Mouse (Mus musculus) hindbrain, embryonic 14.5 days (tissue): ENCODE measurements around the gene Cmc1. TPM values are rescaled to one million over a fixed set of nuclear protein-coding genes. Genes with fewer than 3 reads are reported as not detected.

Experiments
- ATAC-seq: fragments of 200-750 bp; cut with Nextera tagmentation; 2 replicates; pipeline ENCODE4 v1.8.0; 2017; ENCODE audit warnings: moderate number of reproducible peaks, mild to moderate bottlenecking, moderate TSS enrichment, moderate library complexity; ENCODE audit not compliant: low FRiP score
- DNase-seq: peaks from one replicate; pipeline ENCODE4 v3.0.0-alpha.2; 2015; ENCODE audit warnings: low spot score
- H3K27ac ChIP-seq: fragments of 300-500 bp; sonication (generic); 2 replicates; pipeline ENCODE4 v1.5.1; 2014; ENCODE audit warnings: mild to moderate bottlenecking, moderate library complexity
- H3K27me3 ChIP-seq: fragments of 300-500 bp; sonication (generic); 2 replicates; pipeline ENCODE4 v1.6.1; 2014; ENCODE audit warnings: mild to moderate bottlenecking, low read length, mixed read lengths; ENCODE audit not compliant: control insufficient read depth, insufficient read depth
- H3K36me3 ChIP-seq: fragments of 300-500 bp; sonication (generic); replicated peaks from 2 replicates; pipeline ENCODE4 v1.6.1; 2014; ENCODE audit not compliant: control insufficient read depth, insufficient read depth
- H3K4me1 ChIP-seq: fragments of 300-500 bp; sonication (generic); replicated peaks from 2 replicates; pipeline ENCODE4 v1.6.1; 2014; ENCODE audit warnings: antibody characterized with exemption, low read length, mixed read lengths; ENCODE audit not compliant: control insufficient read depth, insufficient read depth
- H3K4me2 ChIP-seq: fragments of 300-500 bp; sonication (generic); replicated peaks from 2 replicates; pipeline ENCODE4 v1.6.1; 2014; ENCODE audit warnings: mild to moderate bottlenecking, moderate library complexity
- H3K4me3 ChIP-seq: fragments of 300-500 bp; sonication (generic); replicated peaks from 2 replicates; pipeline ENCODE4 v1.5.1; 2014; ENCODE audit warnings: mild to moderate bottlenecking, low read length
- H3K9ac ChIP-seq: fragments of 300-500 bp; sonication (generic); 2 replicates; pipeline ENCODE4 v1.6.1; 2014
- H3K9me3 ChIP-seq: fragments of 300-500 bp; sonication (generic); 2 replicates; pipeline ENCODE4 v1.6.1; 2016; ENCODE audit warnings: low read length; ENCODE audit not compliant: control insufficient read depth
- WGBS: fragments of 180-500 bp; shearing (Covaris S2); extraction: QIAGEN DNeasy Blood & Tissue Kit; methylation state at CpG from one replicate; pipeline ENCODE4 v1.1.7; 2014; 5-methylcytosine and 5-hydroxymethylcytosine counted together
- polyA plus RNA-seq: library from polyadenylated mRNA; unstranded; fragments of >200 nt; fragmentation: Nextera tagmentation; extraction: Ambion mirVana; gene quantifications from 2 replicates; pipeline ENCODE4 v1.2.1, GENCODE M21; 2014

The Cmc1 gene
- polyA plus RNA-seq, 1 experiment from 2014 or later: 48.6 TPM

DNA sequence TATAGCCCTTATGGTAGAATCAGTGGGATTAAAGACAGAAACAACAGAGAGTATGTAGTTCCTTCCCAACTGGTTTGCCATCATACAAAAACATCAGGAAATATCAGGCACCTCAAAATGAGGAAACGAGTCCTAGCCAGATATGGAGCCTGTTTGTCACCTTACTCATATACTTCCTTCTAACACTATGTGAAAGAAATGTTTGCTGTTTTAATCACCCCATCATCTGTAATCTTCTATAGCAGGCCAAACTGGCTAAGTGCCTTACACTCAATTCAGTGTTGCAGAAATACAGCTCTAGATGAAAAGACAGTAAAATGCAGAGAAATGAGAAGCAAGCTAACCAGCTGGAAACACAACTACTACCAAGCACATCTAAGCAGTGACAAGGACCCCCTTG, 119.7 kb downstream of the Cmc1 start:
- no peaks in the 10 kb centered on the region for H3K36me3 ChIP-seq
- no peak overlapping the region for H3K4me3 ChIP-seq
- no peak overlapping the region for H3K9ac ChIP-seq
- WGBS: 94% methylated on average over 1 of the region's 1 CpGs
- H3K4me2 ChIP-seq: no peak overlapping the region
- ATAC-seq: no peak
- no peaks in the 10 kb centered on the region for H3K9me3 ChIP-seq
- no peak overlapping the region for H3K27ac ChIP-seq
- DNase-seq: no peak
- H3K4me1 ChIP-seq: no peaks in the 10 kb centered on the region
- H3K27me3 ChIP-seq: no peaks in the 10 kb centered on the region

DNA sequence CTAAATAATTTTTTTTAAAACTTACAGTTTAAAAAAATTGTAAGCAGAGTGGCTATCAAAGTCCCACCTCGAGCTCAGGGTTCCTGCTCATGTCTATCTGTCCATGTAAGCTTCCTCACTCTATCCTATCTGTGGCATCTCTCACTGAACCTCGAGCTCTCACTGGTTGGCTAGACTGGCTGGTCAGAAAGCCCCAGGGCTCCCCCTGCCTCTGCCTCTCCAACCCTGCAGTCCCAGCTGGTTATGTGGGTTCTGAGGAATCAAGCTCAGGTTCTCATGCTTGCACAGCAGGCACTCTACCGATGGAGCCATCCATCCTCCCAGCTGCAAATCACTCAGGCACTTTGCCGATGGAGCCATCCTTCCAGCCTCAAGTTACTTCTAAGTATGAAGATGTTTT, 120.5 kb downstream of the Cmc1 start:
- 50% methylated on average over 4 of the region's 4 CpGs for WGBS

DNA sequence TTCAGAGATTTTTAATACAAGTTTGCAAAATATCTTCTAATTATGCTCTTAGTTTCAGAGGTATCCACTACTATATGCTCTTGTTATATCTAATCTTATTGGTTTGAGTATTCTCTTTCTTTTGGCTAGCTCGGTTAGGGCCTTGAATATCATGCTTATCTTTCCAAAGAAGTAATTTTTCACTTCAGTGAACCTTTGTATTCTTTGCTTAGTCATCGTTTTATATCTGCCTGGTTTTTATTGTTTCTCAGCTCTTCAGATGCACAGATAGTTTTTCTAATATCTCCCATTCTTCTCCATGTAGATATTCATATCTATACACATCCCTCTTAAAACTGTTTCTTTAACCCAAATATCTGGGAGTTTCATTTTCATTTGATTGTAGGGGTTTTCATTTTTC, 125.0 kb downstream of the Cmc1 start:
- Histone ChIP-seq H3K27me3 (no peaks in the 10 kb centered on the region), H3K27ac (no peak overlapping the region), H3K9me3 (no peaks in the 10 kb centered on the region), H3K36me3 (no peaks in the 10 kb centered on the region), H3K4me2 (no peak overlapping the region), H3K4me3 (no peak overlapping the region), H3K4me1 (no peaks in the 10 kb centered on the region), H3K9ac (no peak overlapping the region)
- DNase-seq (no peak), ATAC-seq (no peak)
- WGBS: 58% methylated on average over 2 of the region's 2 CpGs

More for the DNA sequence above, 120.5 kb downstream of the Cmc1 start:
- no peak for ATAC-seq
- H3K4me3 ChIP-seq: no peak overlapping the region
- no peak overlapping the region for H3K27ac ChIP-seq
- no peaks in the 10 kb centered on the region for H3K4me1 ChIP-seq
- no peaks in the 10 kb centered on the region for H3K9me3 ChIP-seq
- H3K4me2 ChIP-seq: no peak overlapping the region
- H3K9ac ChIP-seq: no peak overlapping the region
- H3K27me3 ChIP-seq: no peaks in the 10 kb centered on the region
- no peak for DNase-seq
- H3K36me3 ChIP-seq: no peaks in the 10 kb centered on the region

Other genes starting within 250 kb of the Cmc1 start
- gene Azi2, start 109.7 kb downstream of the Cmc1 start, polyA plus RNA-seq: 81.6 and 89.4 TPM in 2 replicates